ENCODE assay signal across 1 mouse cellular context in the genomic region with DNA sequence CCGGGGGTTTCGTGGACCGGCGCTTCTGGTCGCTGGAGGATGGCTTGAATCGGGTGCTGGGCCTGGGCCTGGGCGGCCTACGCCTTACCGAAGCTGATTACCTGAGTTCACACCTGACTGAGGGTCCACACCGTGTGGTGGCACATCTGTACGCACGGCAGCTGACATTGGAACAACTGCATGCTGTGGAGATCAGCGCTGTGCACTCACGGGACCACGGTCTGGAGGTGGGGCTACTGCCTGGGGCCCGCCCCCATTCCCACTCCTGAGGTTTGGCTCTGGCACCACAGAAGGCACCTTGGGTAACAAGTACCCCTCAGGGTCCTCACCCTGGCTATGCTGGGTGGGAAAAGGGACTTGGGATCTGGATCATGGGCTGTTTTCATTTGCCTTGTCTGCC.
A peak's percentile ranks its signal among the peaks of the same experiment; 100 is the strongest.
TF ChIP-seq lines count a peak whose summit lies in the region.

No protein-coding gene starts in this region.

TF ChIP-seq in MEL, 35 proteins besides CTCF, POLR2A, EP300 and RAD21:
- TF ChIP-seq MAX (IDR thresholded peaks at IDR 0.05; ENCODE audit: low read length) (no peak), BHLHE40 (IDR thresholded peaks at IDR 0.05; ENCODE audit: borderline replicate concordance, low read depth, low read length) (peak; percentile 40; the same call in 1 of the 2 replicates)
